Mouse (Mus musculus) midbrain, embryonic 10.5 days (tissue): ENCODE results near the gene Ptafr. TPM values are rescaled to one million over a fixed set of nuclear protein-coding genes. Genes with fewer than 3 reads are reported as not detected.

Experiments
- DNase-seq: peaks from one replicate; pipeline ENCODE4 v3.0.0-alpha.2; 2017; ENCODE audit warnings: low spot score
- H3K27ac ChIP-seq: fragments of 300-500 bp; sonication (generic); replicated peaks from 2 replicates; pipeline ENCODE4 v1.5.1; 2016; ENCODE audit warnings: mild to moderate bottlenecking
- H3K27me3 ChIP-seq: fragments of 300-500 bp; sonication (generic); 2 replicates; pipeline ENCODE4 v1.6.1; 2016; ENCODE audit warnings: low read depth, mild to moderate bottlenecking; ENCODE audit not compliant: poor library complexity, severe bottlenecking
- H3K36me3 ChIP-seq: fragments of 300-500 bp; sonication (generic); 2 replicates; pipeline ENCODE4 v1.6.1; 2016; ENCODE audit warnings: mild to moderate bottlenecking, moderate library complexity
- H3K4me1 ChIP-seq: fragments of 300-500 bp; sonication (generic); 2 replicates; pipeline ENCODE4 v1.6.1; 2016
- H3K4me3 ChIP-seq: fragments of 300-500 bp; sonication (generic); 2 replicates; pipeline ENCODE4 v1.5.1; 2016; ENCODE audit warnings: mild to moderate bottlenecking, moderate library complexity
- H3K9me3 ChIP-seq: fragments of 300-500 bp; sonication (generic); replicated peaks from 2 replicates; pipeline ENCODE4 v1.6.1; 2016; ENCODE audit warnings: mild to moderate bottlenecking
- WGBS: fragments of 180-500 bp; shearing (Covaris S2); methylation state at CpG from one replicate; pipeline ENCODE4 v1.1.7; 2016; 5-methylcytosine and 5-hydroxymethylcytosine counted together
- polyA plus RNA-seq: library from polyadenylated mRNA; unstranded; fragments of >200 nt; fragmentation: Nextera tagmentation; extraction: Ambion mirVana; gene quantifications from 2 replicates; pipeline ENCODE4 v1.2.1, GENCODE M21; 2016

The Ptafr gene
- polyA plus RNA-seq, 1 experiment from 2014 or later = 0.41 TPM

- Histone ChIP-seq H3K4me3 (no peak overlapping the region), H3K9me3 (peaks cover 3% of the 10 kb centered on the region; the same call in 1 of the 2 replicates), H3K4me1 (peaks cover 3% of the 10 kb centered on the region; the same call in 1 of the 2 replicates), H3K27ac (no peak overlapping the region), H3K36me3 (no peaks in the 10 kb centered on the region), H3K27me3 (no peaks in the 10 kb centered on the region)
- 88% methylated on average over 5 of the region's 5 CpGs for WGBS
- no peak for DNase-seq
These were observed 5.2 kb downstream of the Ptafr start for GRCm38 (mm10) chr4:132569115-132569514.

- H3K4me3 ChIP-seq = no peak overlapping the region
- 87% methylated on average over 9 of the region's 9 CpGs for WGBS
- H3K4me1 ChIP-seq = peaks cover 3% of the 10 kb centered on the region; the same call in 1 of the 2 replicates
- H3K9me3 ChIP-seq = peaks cover 3% of the 10 kb centered on the region; the same call in 1 of the 2 replicates
- no peaks in the 10 kb centered on the region for H3K27me3 ChIP-seq
- no peak overlapping the region for H3K27ac ChIP-seq
- no peak for DNase-seq
- no peaks in the 10 kb centered on the region for H3K36me3 ChIP-seq
These were observed 7.3 kb downstream of the Ptafr start for GRCm38 (mm10) chr4:132571190-132571589.

- Histone ChIP-seq H3K27ac (no peak overlapping the region), H3K27me3 (no peaks in the 10 kb centered on the region), H3K4me1 (peaks cover 3% of the 10 kb centered on the region; the same call in 1 of the 2 replicates), H3K4me3 (no peak overlapping the region), H3K36me3 (no peaks in the 10 kb centered on the region), H3K9me3 (peaks cover 3% of the 10 kb centered on the region; the same call in 1 of the 2 replicates)
- 82% methylated on average over 11 of the region's 11 CpGs for WGBS
- DNase-seq = no peak
These were observed 9.5 kb downstream of the Ptafr start for GRCm38 (mm10) chr4:132573327-132573726.

- H3K27ac ChIP-seq = no peak overlapping the region
- 87% methylated on average over 1 of the region's 1 CpGs for WGBS
- DNase-seq = no peak
- H3K9me3 ChIP-seq = no peaks in the 10 kb centered on the region
- H3K4me3 ChIP-seq = no peak overlapping the region
- no peaks in the 10 kb centered on the region for H3K36me3 ChIP-seq
- no peaks in the 10 kb centered on the region for H3K27me3 ChIP-seq
- H3K4me1 ChIP-seq = peaks cover 3% of the 10 kb centered on the region; the same call in 1 of the 2 replicates
These were observed 11.0 kb downstream of the Ptafr start for GRCm38 (mm10) chr4:132574809-132575347.

- no peak overlapping the region for H3K27ac ChIP-seq
- WGBS = 67% methylated on average over 3 of the region's 3 CpGs
- H3K36me3 ChIP-seq = no peaks in the 10 kb centered on the region
- H3K27me3 ChIP-seq = no peaks in the 10 kb centered on the region
- H3K4me3 ChIP-seq = no peak overlapping the region
- no peak for DNase-seq
- H3K9me3 ChIP-seq = 0 out of 2 replicates have a peak, but pooled peaks cover 6% of the 10 kb centered on the region
- H3K4me1 ChIP-seq = no peaks in the 10 kb centered on the region
These were observed 19.9 kb downstream of the Ptafr start for GRCm38 (mm10) chr4:132583781-132584180.

GRCm38 (mm10) chr4:132584975-132585374, 21.1 kb downstream of the Ptafr start:
- Histone ChIP-seq H3K27me3 (no peaks in the 10 kb centered on the region), H3K9me3 (0 out of 2 replicates have a peak, but pooled peaks cover 6% of the 10 kb centered on the region), H3K4me3 (no peak overlapping the region), H3K36me3 (no peaks in the 10 kb centered on the region), H3K27ac (no peak overlapping the region), H3K4me1 (no peaks in the 10 kb centered on the region)
- no peak for DNase-seq
- 90% methylated on average over 2 of the region's 2 CpGs for WGBS

GRCm38 (mm10) chr4:132586282-132586681, 22.4 kb downstream of the Ptafr start:
- no peak overlapping the region for H3K4me3 ChIP-seq
- no peak for DNase-seq
- H3K36me3 ChIP-seq = no peaks in the 10 kb centered on the region
- H3K27me3 ChIP-seq = no peaks in the 10 kb centered on the region
- 95% methylated on average over 4 of the region's 4 CpGs for WGBS
- no peaks in the 10 kb centered on the region for H3K4me1 ChIP-seq
- no peaks in the 10 kb centered on the region for H3K9me3 ChIP-seq
- H3K27ac ChIP-seq = no peak overlapping the region

- WGBS = 81% methylated on average over 3 of the region's 3 CpGs
- Histone ChIP-seq H3K4me1 (no peaks in the 10 kb centered on the region), H3K4me3 (no peak overlapping the region), H3K36me3 (no peaks in the 10 kb centered on the region), H3K27ac (no peak overlapping the region), H3K27me3 (no peaks in the 10 kb centered on the region), H3K9me3 (no peaks in the 10 kb centered on the region)
- DNase-seq = no peak
These were observed 24.6 kb downstream of the Ptafr start for GRCm38 (mm10) chr4:132588512-132588911.

GRCm38 (mm10) chr4:132590642-132591041, 26.8 kb downstream of the Ptafr start:
- DNase-seq = no peak
- Histone ChIP-seq H3K9me3 (no peaks in the 10 kb centered on the region), H3K27ac (no peak overlapping the region), H3K36me3 (no peaks in the 10 kb centered on the region), H3K4me3 (no peak overlapping the region), H3K27me3 (no peaks in the 10 kb centered on the region), H3K4me1 (peaks cover 6% of the 10 kb centered on the region)
- WGBS = 83% methylated on average over 10 of the region's 10 CpGs

- H3K36me3 ChIP-seq = no peaks in the 10 kb centered on the region
- peaks cover 6% of the 10 kb centered on the region for H3K4me1 ChIP-seq
- no peak overlapping the region for H3K4me3 ChIP-seq
- H3K27me3 ChIP-seq = no peaks in the 10 kb centered on the region
- WGBS = 94% methylated on average over 9 of the region's 9 CpGs
- H3K9me3 ChIP-seq = no peaks in the 10 kb centered on the region
- no peak for DNase-seq
- no peak overlapping the region for H3K27ac ChIP-seq
These were observed 29.1 kb downstream of the Ptafr start for GRCm38 (mm10) chr4:132592958-132593357.

- no peaks in the 10 kb centered on the region for H3K9me3 ChIP-seq
- peak; percentile 20 for DNase-seq
- H3K27ac ChIP-seq = peak overlapping the region; percentile 28; the same call in 1 of the 2 replicates
- peaks cover 6% of the 10 kb centered on the region for H3K4me1 ChIP-seq
- H3K36me3 ChIP-seq = no peaks in the 10 kb centered on the region
- 19% methylated on average over 4 of the region's 4 CpGs for WGBS
- H3K4me3 ChIP-seq = no peak overlapping the region
- H3K27me3 ChIP-seq = no peaks in the 10 kb centered on the region
These were observed 30.3 kb downstream of the Ptafr start for GRCm38 (mm10) chr4:132594191-132594590.

- peaks cover 5% of the 10 kb centered on the region for H3K4me1 ChIP-seq
- H3K4me3 ChIP-seq = no peak overlapping the region
- H3K27me3 ChIP-seq = no peaks in the 10 kb centered on the region
- H3K36me3 ChIP-seq = no peaks in the 10 kb centered on the region
- H3K9me3 ChIP-seq = no peaks in the 10 kb centered on the region
- WGBS = 90% methylated on average over 2 of the region's 2 CpGs
- H3K27ac ChIP-seq = no peak overlapping the region
- no peak for DNase-seq
These were observed 35.0 kb downstream of the Ptafr start for GRCm38 (mm10) chr4:132598861-132599260.

- no peak for DNase-seq
- H3K36me3 ChIP-seq = no peaks in the 10 kb centered on the region
- H3K9me3 ChIP-seq = no peaks in the 10 kb centered on the region
- no peak overlapping the region for H3K4me3 ChIP-seq
- H3K27ac ChIP-seq = no peak overlapping the region
- H3K27me3 ChIP-seq = no peaks in the 10 kb centered on the region
- 88% methylated on average over 3 of the region's 3 CpGs for WGBS
- no peaks in the 10 kb centered on the region for H3K4me1 ChIP-seq
These were observed 35.9 kb downstream of the Ptafr start for GRCm38 (mm10) chr4:132599764-132600163.
